Mouse (Mus musculus): ENCODE data around the gene Snai3. TPM values are rescaled to one million over a fixed set of nuclear protein-coding genes. Genes with fewer than 3 reads are reported as not detected.

The Snai3 gene
- polyA plus RNA-seq, 1 experiment from 2014 or later, result 2.3 TPM

DNA sequence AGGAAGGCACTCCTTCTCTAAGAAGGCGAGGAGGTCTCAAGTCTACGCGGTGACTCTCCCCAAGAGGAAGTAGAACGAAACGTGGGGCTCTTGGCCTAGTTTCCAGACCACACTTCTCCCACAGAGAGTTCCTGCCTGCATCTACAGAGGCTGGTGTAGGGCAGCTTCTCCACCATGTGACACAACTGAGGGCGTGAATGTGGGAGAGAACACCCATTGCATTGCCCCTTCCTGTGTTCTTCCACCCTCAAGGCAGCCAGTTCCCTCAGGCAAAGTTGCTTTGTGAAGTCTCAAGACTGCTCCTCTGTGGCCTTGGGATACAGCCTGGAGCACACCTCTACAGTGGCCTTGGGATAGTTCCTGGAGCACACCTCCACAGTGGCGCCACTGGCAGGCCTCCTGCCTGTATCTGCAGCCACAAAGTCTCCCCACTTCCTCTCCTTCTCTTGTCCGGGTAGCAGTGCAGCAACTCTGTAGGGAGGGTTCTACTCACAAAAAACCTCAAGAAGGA, 13.4 kb upstream of the Snai3 start:
- Histone ChIP-seq H3K9me3 (replicated peaks) (no peaks in the 10 kb centered on the region), H3K4me2 (0 out of 2 replicates have a peak overlapping the region, but pooled peaks have one; percentile 90), H3K27ac (ENCODE audit: poor library complexity, severe bottlenecking) (no peak overlapping the region), H3K27me3 (replicated peaks) (no peaks in the 10 kb centered on the region), H3K4me1 (replicated peaks) (peaks cover 24% of the 10 kb centered on the region), H3K9ac (no peak overlapping the region), H3K4me3 (no peak overlapping the region), H3K36me3 (peaks cover 49% of the 10 kb centered on the region)
- ATAC-seq (ENCODE audit: insufficient number of reproducible peaks, low FRiP score), result no peak
- 84% methylated on average over 8 of the region's 8 CpGs for WGBS

DNA sequence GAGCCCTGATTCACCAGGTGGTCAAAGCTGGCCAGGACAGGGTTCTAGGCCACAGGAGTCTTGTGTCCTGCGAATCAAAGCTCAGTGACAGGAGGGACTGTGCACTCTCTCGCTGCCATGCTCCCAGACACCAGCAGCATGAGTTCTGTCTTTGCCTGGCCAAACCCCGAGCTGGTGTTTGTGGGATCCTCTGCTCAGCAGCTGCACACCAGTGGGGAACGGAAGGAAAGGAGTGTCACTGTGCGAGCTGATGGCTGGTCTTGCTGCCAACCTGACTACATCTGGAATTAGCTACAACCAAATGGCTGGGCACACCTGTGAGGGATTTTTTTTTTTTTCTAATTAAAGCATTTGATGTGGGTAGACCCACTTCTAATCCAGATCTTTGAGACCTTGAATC, 10.2 kb upstream of the Snai3 start:
- H3K9ac ChIP-seq, result no peak overlapping the region
- WGBS, result 80% methylated on average over 5 of the region's 5 CpGs
- H3K4me3 ChIP-seq, result no peak overlapping the region
- H3K27ac ChIP-seq (ENCODE audit: poor library complexity, severe bottlenecking), result no peak overlapping the region
- H3K36me3 ChIP-seq, result peaks cover 66% of the 10 kb centered on the region
- H3K27me3 ChIP-seq (replicated peaks), result no peaks in the 10 kb centered on the region
- H3K4me1 ChIP-seq (replicated peaks), result peaks cover 15% of the 10 kb centered on the region
- H3K4me2 ChIP-seq, result no peak overlapping the region
- H3K9me3 ChIP-seq (replicated peaks), result no peaks in the 10 kb centered on the region
- no peak for ATAC-seq (ENCODE audit: insufficient number of reproducible peaks, low FRiP score)

DNA sequence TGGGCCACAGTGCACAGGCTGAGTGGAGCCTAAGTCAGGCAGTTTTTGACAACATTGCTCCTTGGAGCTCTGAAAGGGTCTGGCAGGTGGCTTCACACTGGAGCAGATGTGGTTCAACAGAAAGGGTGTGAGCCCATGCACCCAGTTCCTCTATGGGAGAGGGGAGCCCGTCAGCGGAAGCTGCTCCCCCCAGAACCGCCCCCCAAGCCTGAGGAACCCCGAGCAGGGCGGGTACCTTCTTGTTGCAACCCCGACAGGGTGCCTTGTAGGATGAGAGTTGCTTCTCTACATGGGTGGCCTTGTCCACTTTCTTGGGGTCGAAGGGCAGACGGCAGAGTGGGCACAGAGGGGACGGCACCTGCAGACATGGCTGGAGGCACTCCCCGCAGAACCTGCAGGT, 9.4 kb upstream of the Snai3 start:
- H3K27me3 ChIP-seq (replicated peaks), result no peaks in the 10 kb centered on the region
- no peaks in the 10 kb centered on the region for H3K9me3 ChIP-seq (replicated peaks)
- 85% methylated on average over 10 of the region's 10 CpGs for WGBS
- no peak overlapping the region for H3K27ac ChIP-seq (ENCODE audit: poor library complexity, severe bottlenecking)
- peaks cover 70% of the 10 kb centered on the region for H3K36me3 ChIP-seq
- H3K4me2 ChIP-seq, result no peak overlapping the region
- no peak overlapping the region for H3K4me3 ChIP-seq
- no peak overlapping the region for H3K9ac ChIP-seq
- ATAC-seq (ENCODE audit: insufficient number of reproducible peaks, low FRiP score), result no peak
- H3K4me1 ChIP-seq (replicated peaks), result peaks cover 15% of the 10 kb centered on the region

- no peak overlapping the region for H3K27ac ChIP-seq (ENCODE audit: poor library complexity, severe bottlenecking)
- H3K9me3 ChIP-seq (replicated peaks), result no peaks in the 10 kb centered on the region
- H3K4me1 ChIP-seq (replicated peaks), result peaks cover 14% of the 10 kb centered on the region
- WGBS, result 70% methylated on average over 6 of the region's 6 CpGs
- no peak overlapping the region for H3K4me3 ChIP-seq
- ATAC-seq (ENCODE audit: insufficient number of reproducible peaks, low FRiP score), result no peak
- H3K9ac ChIP-seq, result no peak overlapping the region
- H3K36me3 ChIP-seq, result peaks cover 70% of the 10 kb centered on the region
- no peak overlapping the region for H3K4me2 ChIP-seq
- no peaks in the 10 kb centered on the region for H3K27me3 ChIP-seq (replicated peaks)
These were observed 8.9 kb upstream of the Snai3 start for GRCm38 (mm10) chr8:122469407-122469806.

- peaks cover 58% of the 10 kb centered on the region for H3K36me3 ChIP-seq
- peaks cover 22% of the 10 kb centered on the region for H3K4me1 ChIP-seq (replicated peaks)
- WGBS, result 87% methylated on average over 13 of the region's 13 CpGs
- H3K9me3 ChIP-seq (replicated peaks), result no peaks in the 10 kb centered on the region
- H3K4me3 ChIP-seq, result no peak overlapping the region
- no peak overlapping the region for H3K9ac ChIP-seq
- no peaks in the 10 kb centered on the region for H3K27me3 ChIP-seq (replicated peaks)
- ATAC-seq (ENCODE audit: insufficient number of reproducible peaks, low FRiP score), result no peak
- no peak overlapping the region for H3K27ac ChIP-seq (ENCODE audit: poor library complexity, severe bottlenecking)
- H3K4me2 ChIP-seq, result no peak overlapping the region
These were observed 7.3 kb upstream of the Snai3 start for GRCm38 (mm10) chr8:122467816-122468215.

- Histone ChIP-seq H3K9ac (no peak overlapping the region), H3K36me3 (peaks cover 44% of the 10 kb centered on the region), H3K27ac (ENCODE audit: poor library complexity, severe bottlenecking) (no peak overlapping the region), H3K4me2 (no peak overlapping the region), H3K4me3 (no peak overlapping the region), H3K27me3 (replicated peaks) (peaks cover 25% of the 10 kb centered on the region), H3K4me1 (replicated peaks) (peaks cover 50% of the 10 kb centered on the region), H3K9me3 (replicated peaks) (no peaks in the 10 kb centered on the region)
- WGBS, result 55% methylated on average over 7 of the region's 7 CpGs
- ATAC-seq (ENCODE audit: insufficient number of reproducible peaks, low FRiP score), result no peak
These were observed 4.5 kb upstream of the Snai3 start for GRCm38 (mm10) chr8:122464985-122465384.

DNA sequence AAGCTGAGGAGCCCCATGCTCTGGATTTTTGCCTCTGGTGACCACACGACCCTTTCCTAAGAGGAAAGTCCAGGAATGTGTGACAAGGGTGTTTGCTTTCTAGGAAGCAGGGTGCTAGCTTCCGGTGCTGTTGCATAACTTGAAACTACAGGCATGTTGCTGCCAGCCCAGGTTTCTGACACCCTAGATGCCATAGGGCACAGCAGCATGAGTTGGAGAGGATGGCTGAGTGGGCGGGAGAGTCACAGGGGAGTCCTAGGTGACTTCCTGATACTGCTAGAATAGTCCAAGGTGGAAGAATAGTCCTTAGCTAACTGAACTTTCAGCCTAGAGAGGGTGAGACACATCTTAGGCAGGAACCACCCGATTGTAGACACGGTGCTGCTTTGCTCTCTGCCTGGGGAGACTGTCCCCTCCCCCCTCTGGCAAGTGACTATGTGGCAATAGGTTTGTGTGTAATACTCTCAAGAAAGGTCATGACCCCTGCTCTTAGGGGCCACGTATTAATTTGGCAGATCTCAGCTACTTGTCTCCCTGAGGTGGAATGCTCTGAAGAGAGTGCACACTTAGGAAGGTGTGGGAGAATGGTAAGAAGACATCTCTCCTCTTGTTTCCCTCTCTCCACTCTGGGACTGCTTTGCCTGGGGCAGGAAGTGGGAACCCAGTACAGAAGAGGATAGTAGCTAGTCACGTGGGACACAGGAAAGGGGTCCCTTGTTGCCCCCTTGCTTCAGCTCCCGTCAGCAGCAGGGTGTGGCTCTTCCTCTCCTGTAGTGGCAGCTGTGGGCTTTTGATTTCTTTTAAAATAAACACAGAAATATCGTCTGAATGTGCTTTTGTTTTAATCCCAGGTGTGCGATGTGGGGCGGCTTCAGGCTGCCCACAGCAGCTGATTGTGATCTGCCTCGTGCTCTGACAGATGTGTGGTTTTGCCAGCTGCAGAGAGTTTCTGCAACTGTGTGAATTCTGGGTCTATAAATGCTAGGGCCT, 3.4 kb upstream of the Snai3 start:
- Histone ChIP-seq H3K4me3 (no peak overlapping the region), H3K27me3 (replicated peaks) (peaks cover 33% of the 10 kb centered on the region), H3K4me1 (replicated peaks) (peaks cover 55% of the 10 kb centered on the region), H3K9me3 (replicated peaks) (no peaks in the 10 kb centered on the region), H3K27ac (ENCODE audit: poor library complexity, severe bottlenecking) (no peak overlapping the region), H3K36me3 (peaks cover 36% of the 10 kb centered on the region), H3K4me2 (no peak overlapping the region), H3K9ac (no peak overlapping the region)
- no peak for ATAC-seq (ENCODE audit: insufficient number of reproducible peaks, low FRiP score)
- WGBS, result 44% methylated on average over 12 of the region's 12 CpGs

- peaks cover 41% of the 10 kb centered on the region for H3K27me3 ChIP-seq (replicated peaks)
- H3K4me3 ChIP-seq, result no peak overlapping the region
- H3K4me1 ChIP-seq (replicated peaks), result peaks cover 59% of the 10 kb centered on the region
- WGBS, result 60% methylated on average over 8 of the region's 8 CpGs
- peaks cover 22% of the 10 kb centered on the region for H3K36me3 ChIP-seq
- no peak for ATAC-seq (ENCODE audit: insufficient number of reproducible peaks, low FRiP score)
- H3K9ac ChIP-seq, result no peak overlapping the region
- H3K9me3 ChIP-seq (replicated peaks), result no peaks in the 10 kb centered on the region
- no peak overlapping the region for H3K27ac ChIP-seq (ENCODE audit: poor library complexity, severe bottlenecking)
- no peak overlapping the region for H3K4me2 ChIP-seq
These were observed 2.0 kb upstream of the Snai3 start for GRCm38 (mm10) chr8:122462510-122462909.

DNA sequence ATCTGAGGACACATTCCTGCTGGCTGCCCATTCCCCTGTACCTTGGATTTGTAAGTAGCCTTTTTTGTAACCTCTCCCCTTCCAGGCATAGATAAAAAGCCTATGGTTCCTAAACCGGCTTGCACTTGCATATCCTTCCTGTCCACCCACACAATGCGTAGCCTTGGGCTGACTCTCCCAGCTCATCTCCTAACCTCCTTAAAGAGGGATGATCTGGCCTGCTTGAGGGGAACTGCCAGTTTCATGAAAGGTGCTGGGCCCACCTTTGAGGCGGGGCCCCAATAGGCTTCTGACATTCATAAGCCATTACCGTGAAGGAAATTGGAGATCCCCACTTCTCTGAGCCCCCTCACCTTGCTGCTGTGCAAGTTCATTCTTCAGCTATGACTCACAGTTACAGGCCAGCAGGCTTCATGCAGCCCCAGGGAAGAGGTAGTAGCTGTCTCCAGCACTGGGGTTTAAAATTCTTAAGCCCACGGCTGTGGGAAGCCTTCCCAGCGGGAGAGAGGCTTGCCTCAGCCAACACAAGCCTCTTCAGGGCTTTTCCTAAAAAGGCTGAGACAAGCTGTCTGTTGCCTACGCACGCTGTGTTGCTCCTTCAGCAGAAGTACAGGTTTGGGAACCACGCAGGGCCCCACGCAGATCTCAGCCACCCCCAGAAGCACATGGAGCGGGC, 1.1 kb upstream of the Snai3 start:
- 64% methylated on average over 11 of the region's 11 CpGs for whole genome bisulfite sequencing
- Histone ChIP-seq H3K36me3 (peaks cover 13% of the 10 kb centered on the region), H3K4me3 (no peak overlapping the region), H3K27ac (ENCODE audit: poor library complexity, severe bottlenecking) (no peak overlapping the region), H3K4me2 (no peak overlapping the region; the same call in 1 of the 2 replicates), H3K4me1 (replicated peaks) (peaks cover 64% of the 10 kb centered on the region), H3K9ac (no peak overlapping the region), H3K9me3 (replicated peaks) (no peaks in the 10 kb centered on the region), H3K27me3 (replicated peaks) (peaks cover 43% of the 10 kb centered on the region)
- no peak for ATAC-seq (ENCODE audit: insufficient number of reproducible peaks, low FRiP score)

DNA sequence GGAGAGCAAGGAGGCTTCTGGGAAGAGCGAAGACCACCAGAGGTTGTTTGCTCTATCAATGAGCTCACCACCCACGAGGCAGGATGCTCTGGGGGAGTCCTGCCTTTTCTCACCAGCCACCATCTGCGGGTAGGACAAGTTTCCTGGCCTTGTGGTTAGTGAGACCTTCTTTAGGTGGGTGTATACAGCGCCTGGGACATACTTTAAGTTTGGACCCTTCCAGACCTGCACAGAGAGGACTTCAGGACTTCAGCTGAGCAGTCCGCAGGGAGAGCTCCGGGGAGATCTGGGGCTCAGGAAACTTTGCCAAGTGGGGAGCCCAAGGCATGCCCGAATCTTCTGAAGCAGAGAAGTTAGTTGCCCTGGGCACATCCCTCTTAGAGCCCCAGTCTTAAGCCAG, 543 bp downstream of the Snai3 start:
- Histone ChIP-seq H3K36me3 (no peaks in the 10 kb centered on the region), H3K9ac (peak overlapping the region; percentile 56), H3K9me3 (replicated peaks) (no peaks in the 10 kb centered on the region), H3K4me2 (peak overlapping the region; percentile 73), H3K27ac (ENCODE audit: poor library complexity, severe bottlenecking) (no peak overlapping the region), H3K27me3 (replicated peaks) (peaks cover 47% of the 10 kb centered on the region), H3K4me1 (replicated peaks) (peaks cover 62% of the 10 kb centered on the region), H3K4me3 (peak overlapping the region; percentile 40)
- WGBS, result 23% methylated on average over 7 of the region's 7 CpGs
- no peak for ATAC-seq (ENCODE audit: insufficient number of reproducible peaks, low FRiP score)

DNA sequence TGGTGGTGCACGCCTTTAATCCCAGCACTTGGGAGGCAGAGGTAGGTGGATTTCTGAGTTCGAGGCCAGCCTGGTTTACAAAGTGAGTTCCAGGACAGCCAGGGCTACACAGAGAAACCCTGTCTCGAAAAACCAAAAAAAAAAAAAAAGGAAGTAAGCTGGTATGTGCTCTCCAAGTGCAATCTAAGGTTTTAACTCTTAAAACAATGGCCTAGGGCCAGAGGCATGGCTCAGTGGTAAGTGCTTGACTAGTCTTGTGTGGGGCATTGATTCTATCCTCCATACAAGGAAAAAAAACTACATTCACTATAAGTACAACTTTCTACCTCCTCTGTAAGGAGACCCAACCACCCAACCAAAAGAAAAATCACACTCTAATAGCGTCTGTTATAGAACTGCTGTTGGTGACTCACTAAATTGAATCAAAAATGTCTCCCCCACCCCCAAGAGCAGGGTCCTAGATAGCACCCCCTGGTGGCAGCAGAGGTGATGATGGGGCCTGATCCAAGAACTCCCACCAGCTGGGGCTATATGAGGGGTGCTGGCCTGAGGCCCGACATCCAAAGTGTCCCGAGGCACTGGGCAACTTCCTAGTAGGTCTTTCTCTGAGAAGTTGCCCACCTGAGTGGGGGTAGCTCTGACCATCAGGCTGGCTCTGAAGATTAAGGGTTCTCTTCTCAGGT, 1.2 kb downstream of the Snai3 start:
- no peak overlapping the region for H3K27ac ChIP-seq (ENCODE audit: poor library complexity, severe bottlenecking)
- peaks cover 58% of the 10 kb centered on the region for H3K4me1 ChIP-seq (replicated peaks)
- H3K9me3 ChIP-seq (replicated peaks), result no peaks in the 10 kb centered on the region
- H3K27me3 ChIP-seq (replicated peaks), result peaks cover 47% of the 10 kb centered on the region
- H3K9ac ChIP-seq, result no peak overlapping the region
- no peak overlapping the region; the same call in 1 of the 2 replicates for H3K4me2 ChIP-seq
- no peaks in the 10 kb centered on the region for H3K36me3 ChIP-seq
- no peak overlapping the region for H3K4me3 ChIP-seq
- 55% methylated on average over 6 of the region's 6 CpGs for WGBS
- no peak for ATAC-seq (ENCODE audit: insufficient number of reproducible peaks, low FRiP score)

Data from heart, embryonic 12.5 days (tissue).